Mouse (Mus musculus) liver, embryonic 14.5 days (tissue): ENCODE results near the gene Ogdhl. TPM values are rescaled to one million over a fixed set of nuclear protein-coding genes. Genes with fewer than 3 reads are reported as not detected.

ENCODE experiments used
- ATAC-seq: fragments of 200-750 bp; cut with Nextera tagmentation; 2 replicates; pipeline ENCODE4 v1.8.0; 2017; ENCODE audit warnings: moderate number of reproducible peaks, mild to moderate bottlenecking, moderate library complexity; ENCODE audit not compliant: insufficient read depth
- DNase-seq, 3 experiments: peaks; one replicate each; pipeline ENCODE4 v3.0.0-alpha.2; 2012 to 2013; ENCODE audit warnings: low read depth in 3 of 3, low spot score in 3 of 3
- H3K27ac ChIP-seq: fragments of 300-500 bp; sonication (generic); 2 replicates; pipeline ENCODE4 v1.5.1; 2014; ENCODE audit warnings: moderate library complexity, mild to moderate bottlenecking, control low read depth, inconsistent platforms
- H3K27me3 ChIP-seq: fragments of 300-500 bp; sonication (generic); 2 replicates; pipeline ENCODE4 v1.6.1; 2014; ENCODE audit warnings: mild to moderate bottlenecking, low read length, moderate library complexity; ENCODE audit not compliant: control insufficient read depth, insufficient read depth
- H3K36me3 ChIP-seq: fragments of 300-500 bp; sonication (generic); replicated peaks from 2 replicates; pipeline ENCODE4 v1.6.1; 2014; ENCODE audit warnings: low read depth; ENCODE audit not compliant: control insufficient read depth, insufficient read depth
- H3K4me1 ChIP-seq, 2 experiments: fragments of 200-500 bp in 1 of 2; fragments of 300-500 bp in 1 of 2; sonication (generic) in 1 of 2; replicated peaks; 2 replicates each; pipeline ENCODE4 v1.6.1; 2012 to 2014; ENCODE audit warnings: antibody characterized with exemption in 1 of 2, inconsistent platforms in 1 of 2, low read length in 1 of 2; ENCODE audit not compliant: control insufficient read depth in 2 of 2, insufficient read depth in 2 of 2
- H3K4me2 ChIP-seq: fragments of 300-500 bp; sonication (generic); 2 replicates; pipeline ENCODE4 v1.6.1; 2014; ENCODE audit warnings: low read depth, mild to moderate bottlenecking, control low read depth, moderate library complexity
- H3K4me3 ChIP-seq, 2 experiments: fragments of 200-500 bp in 1 of 2; fragments of 300-500 bp in 1 of 2; sonication (generic) in 1 of 2; 2 replicates each; pipeline ENCODE4 v1.5.1; 2012 to 2014; ENCODE audit warnings: low read depth in 2 of 2, low read length in 2 of 2, mild to moderate bottlenecking in 2 of 2, control low read depth in 1 of 2, inconsistent platforms in 1 of 2, moderate library complexity in 1 of 2; ENCODE audit not compliant: insufficient read depth in 1 of 2
- H3K9ac ChIP-seq: fragments of 300-500 bp; sonication (generic); replicated peaks from 2 replicates; pipeline ENCODE4 v1.6.1; 2014; ENCODE audit warnings: mild to moderate bottlenecking, control low read depth, moderate library complexity
- H3K9me3 ChIP-seq: fragments of 300-500 bp; sonication (generic); 2 replicates; pipeline ENCODE4 v1.6.1; 2016; ENCODE audit warnings: low read length, mixed read lengths; ENCODE audit not compliant: control insufficient read depth
- CTCF ChIP-seq: IDR thresholded peaks from 2 replicates; pipeline ENCODE4 v1.5.1; 2016; ENCODE audit warnings: antibody characterized with exemption, low read depth, control low read depth
- EP300 ChIP-seq: IDR thresholded peaks from 2 replicates; pipeline ENCODE4 v1.6.1; 2016; ENCODE audit warnings: antibody characterized with exemption, low read depth
- WGBS: fragments of 180-500 bp; shearing (Covaris S2); extraction: QIAGEN DNeasy Blood & Tissue Kit; methylation state at CpG from one replicate; pipeline ENCODE4 v1.1.7; 2014; ENCODE audit not compliant: insufficient replicate concordance; 5-methylcytosine and 5-hydroxymethylcytosine counted together
- polyA plus RNA-seq, 2 experiments: library from polyadenylated mRNA; depleted of rRNA in 1 of 2; stranded (reverse) in 1 of 2; unstranded in 1 of 2; fragments of >200 nt; fragmentation: Nextera tagmentation in 1 of 2; extraction: Ambion mirVana in 1 of 2; gene quantifications; 2 replicates each; pipeline versions ENCODE4 v1.2.1 to v1.2.3; 2012 to 2014

The Ogdhl gene
- polyA plus RNA-seq, 2 experiments, result 0.41 to 0.58 TPM

DNA sequence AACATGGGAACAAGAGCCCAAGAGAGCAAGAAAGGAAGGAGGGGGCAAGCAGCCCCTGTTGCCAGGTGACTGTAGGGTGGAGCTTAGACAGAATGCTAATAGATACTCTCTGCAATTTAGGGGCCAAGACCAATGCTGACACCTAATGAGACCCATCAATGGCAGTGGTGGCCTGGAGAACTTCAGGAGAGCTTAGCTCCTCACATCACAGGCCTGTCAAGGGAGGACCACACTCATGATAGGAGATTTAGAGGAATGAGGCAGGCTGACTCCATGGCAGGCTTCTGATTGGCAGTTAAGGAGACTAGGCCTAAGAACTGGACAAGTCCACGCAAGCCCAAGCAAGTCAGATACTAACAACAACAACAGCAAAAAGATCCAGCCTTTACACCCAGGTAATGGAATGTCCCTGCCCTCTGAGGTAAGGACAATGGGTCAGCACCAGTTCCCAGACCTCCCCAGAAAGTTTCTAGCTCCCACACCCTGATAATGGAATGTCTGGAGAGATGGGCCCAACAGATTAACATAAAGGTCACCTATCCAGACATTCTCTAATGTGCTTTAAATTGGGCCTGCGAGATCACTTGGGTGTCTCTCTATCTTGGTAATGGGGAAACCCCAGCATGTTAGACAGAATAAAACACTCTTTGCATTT is 10.3 kb upstream of the Ogdhl start:
- no peaks in the 10 kb centered on the region for H3K9me3 ChIP-seq
- H3K9ac ChIP-seq, result no peak overlapping the region
- no peak overlapping the region for H3K4me3 ChIP-seq
- H3K36me3 ChIP-seq, result no peaks in the 10 kb centered on the region
- H3K27me3 ChIP-seq, result no peaks in the 10 kb centered on the region
- 82% methylated on average over 2 of the region's 2 CpGs for WGBS
- no peak overlapping the region for H3K27ac ChIP-seq
- no peak overlapping the region for H3K4me2 ChIP-seq
- DNase-seq, result no peak
- no peak for ATAC-seq
- no peak for TF ChIP-seq CTCF
- no peak for TF ChIP-seq EP300
- no peaks in the 10 kb centered on the region for H3K4me1 ChIP-seq

DNA sequence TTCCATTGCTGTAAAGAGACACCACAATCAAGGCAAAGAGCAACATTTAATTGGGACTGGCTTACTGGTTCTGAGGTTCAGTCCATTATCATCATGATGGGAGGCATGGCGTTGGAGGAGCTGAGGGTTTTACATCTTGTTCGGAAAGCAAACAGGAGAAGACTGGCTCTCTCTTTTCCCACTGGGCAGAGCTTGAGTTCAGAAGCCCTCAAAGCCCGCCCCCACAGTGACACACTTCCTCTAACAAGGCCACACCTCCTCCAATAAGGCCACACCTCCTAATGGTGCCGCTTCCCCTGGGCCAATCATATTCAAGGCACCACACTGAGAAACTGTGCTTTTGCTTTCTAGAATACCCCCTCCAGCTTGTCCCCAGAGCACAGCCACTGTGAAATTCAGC is 4.0 kb upstream of the Ogdhl start:
- WGBS, result 7% methylated on average over 4 of the region's 4 CpGs

DNA sequence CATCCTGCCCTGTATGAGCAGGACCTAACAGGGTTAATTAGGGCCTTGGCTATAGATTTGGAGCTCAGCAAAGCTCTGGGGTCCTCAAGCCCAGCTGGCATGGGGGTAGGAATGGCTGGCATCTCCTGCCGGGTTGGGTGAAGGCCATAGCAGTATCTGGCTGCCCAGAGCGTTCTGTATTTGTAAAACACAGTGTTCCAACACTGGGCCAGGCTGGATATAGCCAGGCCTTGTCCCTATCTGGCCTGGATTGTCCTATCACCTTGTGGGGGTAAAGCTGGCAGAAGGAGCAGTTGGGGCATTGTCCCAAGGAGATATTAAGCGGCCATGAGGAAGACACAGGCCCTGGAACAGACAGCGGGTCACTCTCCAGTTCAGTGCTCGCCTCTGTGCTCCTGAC is 1.4 kb downstream of the Ogdhl start:
- H3K4me2 ChIP-seq, result no peak overlapping the region
- no peak overlapping the region for H3K4me3 ChIP-seq
- DNase-seq (no peak), ATAC-seq (no peak)
- H3K9me3 ChIP-seq, result no peaks in the 10 kb centered on the region
- 51% methylated on average over 5 of the region's 5 CpGs for WGBS
- H3K36me3 ChIP-seq, result no peaks in the 10 kb centered on the region
- H3K27ac ChIP-seq, result no peak overlapping the region
- no peak for TF ChIP-seq EP300
- no peak for TF ChIP-seq CTCF
- no peaks in the 10 kb centered on the region for H3K4me1 ChIP-seq
- no peak overlapping the region for H3K9ac ChIP-seq
- H3K27me3 ChIP-seq, result no peaks in the 10 kb centered on the region

More for the DNA sequence above, 4.0 kb upstream of the Ogdhl start:
- Histone ChIP-seq H3K9ac (no peak overlapping the region), H3K36me3 (no peaks in the 10 kb centered on the region), H3K27me3 (no peaks in the 10 kb centered on the region), H3K4me1 (no peaks in the 10 kb centered on the region), H3K9me3 (no peaks in the 10 kb centered on the region), H3K4me3 (no peak overlapping the region), H3K27ac (no peak overlapping the region), H3K4me2 (no peak overlapping the region)
- no peak for TF ChIP-seq CTCF
- no peak for TF ChIP-seq EP300
- DNase-seq, result no peak
- ATAC-seq, result no peak

DNA sequence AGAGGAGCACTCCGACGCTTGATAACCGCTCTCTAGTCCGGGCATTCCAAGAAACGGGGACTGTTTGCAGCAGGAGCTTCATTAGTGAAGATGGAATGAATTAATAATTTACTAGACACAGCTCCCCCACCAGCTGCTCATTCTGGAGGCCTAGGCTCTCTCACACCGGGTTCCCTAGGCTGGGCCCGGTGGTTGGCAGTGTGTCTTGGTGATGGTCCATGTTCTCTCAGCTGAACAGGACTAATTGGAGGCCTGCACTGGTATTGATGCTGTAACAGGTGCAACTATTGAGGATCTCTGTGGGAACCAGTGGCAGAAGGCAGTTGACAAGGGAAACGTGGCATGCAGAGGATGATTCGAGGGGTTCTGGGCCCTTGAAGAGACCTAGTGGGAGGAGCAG is 5.5 kb downstream of the Ogdhl start:
- H3K36me3 ChIP-seq, result no peaks in the 10 kb centered on the region
- TF ChIP-seq CTCF (no peak), EP300 (no peak)
- no peak overlapping the region for H3K4me3 ChIP-seq
- no peak overlapping the region for H3K27ac ChIP-seq
- no peak for DNase-seq
- H3K9ac ChIP-seq, result no peak overlapping the region
- WGBS, result 66% methylated on average over 9 of the region's 9 CpGs
- H3K9me3 ChIP-seq, result no peaks in the 10 kb centered on the region
- no peak for ATAC-seq
- no peaks in the 10 kb centered on the region for H3K27me3 ChIP-seq
- H3K4me2 ChIP-seq, result no peak overlapping the region
- H3K4me1 ChIP-seq, result no peaks in the 10 kb centered on the region

DNA sequence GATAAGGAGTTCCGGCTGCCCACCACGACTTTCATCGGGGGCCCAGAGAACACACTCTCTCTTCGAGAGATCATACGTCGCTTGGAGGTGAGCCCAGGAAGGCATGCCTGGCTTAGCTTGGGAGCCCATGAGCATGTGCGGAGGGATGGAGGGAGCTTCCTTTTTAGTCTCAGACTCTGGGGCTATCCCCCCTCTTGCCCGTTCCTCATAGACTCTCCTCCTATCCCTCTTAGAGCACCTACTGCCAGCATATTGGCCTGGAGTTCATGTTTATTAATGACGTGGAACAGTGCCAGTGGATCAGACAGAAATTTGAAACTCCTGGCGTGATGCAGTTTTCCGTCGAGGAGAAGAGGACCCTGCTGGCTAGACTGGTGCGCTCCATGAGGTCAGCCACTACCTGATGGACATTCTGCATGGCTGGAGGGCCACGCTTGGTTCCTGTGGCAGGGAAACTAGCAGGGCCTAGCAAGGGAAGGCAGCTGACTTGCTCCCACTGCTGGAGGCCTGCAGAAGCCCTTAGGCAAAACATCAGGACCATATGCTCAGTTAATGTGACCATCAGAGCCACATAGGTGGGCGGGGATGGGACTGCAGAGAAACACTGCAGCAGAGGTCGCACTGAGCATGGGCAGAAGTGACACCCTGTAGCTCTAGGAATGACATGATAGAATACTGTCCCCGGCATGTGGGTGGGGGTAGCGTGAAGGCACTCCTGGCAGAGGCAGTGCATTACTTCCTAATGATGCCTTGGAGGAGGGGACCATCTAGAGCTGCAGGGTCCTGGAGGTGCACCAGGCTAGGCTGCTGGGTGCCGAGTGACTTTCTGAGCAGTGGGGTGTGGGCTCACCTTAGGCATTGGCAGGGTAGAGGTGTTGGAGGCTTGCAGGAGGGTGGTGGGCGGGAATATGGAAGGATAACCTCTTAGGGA is 11.0 kb downstream of the Ogdhl start:
- ATAC-seq (no peak), DNase-seq (no peak)
- no peaks in the 10 kb centered on the region for H3K27me3 ChIP-seq
- no peak overlapping the region for H3K4me3 ChIP-seq
- H3K9ac ChIP-seq, result no peak overlapping the region
- no peak overlapping the region for H3K27ac ChIP-seq
- H3K9me3 ChIP-seq, result no peaks in the 10 kb centered on the region
- TF ChIP-seq EP300 (no peak), CTCF (no peak)
- no peak overlapping the region for H3K4me2 ChIP-seq
- no peaks in the 10 kb centered on the region for H3K36me3 ChIP-seq
- WGBS, result 71% methylated on average over 20 of the region's 20 CpGs
- H3K4me1 ChIP-seq, result no peaks in the 10 kb centered on the region
